Mouse (Mus musculus) erythroblast, adult 5-6 weeks (primary cell): ENCODE results near the gene Bcl9. TPM values are rescaled to one million over a fixed set of nuclear protein-coding genes. Genes with fewer than 3 reads are reported as not detected.
A peak's percentile ranks its signal among the peaks of the same experiment; 100 is the strongest.

Experiments
- ATAC-seq: replicated peaks from 2 replicates; pipeline ENCODE4 v1.8.0; 2016; ENCODE audit warnings: moderate number of reproducible peaks, mild to moderate bottlenecking, moderate TSS enrichment, inconsistent platforms; ENCODE audit not compliant: poor library complexity, low FRiP score, severe bottlenecking
- total RNA-seq, 2 experiments: library from RNA; stranded (forward) in 1 of 2; stranded (reverse) in 1 of 2; fragments of 150-400 nt in 1 of 2; fragments of 200-764, 138-1000 nt in 1 of 2; gene quantifications; 2 replicates each; pipeline versions ENCODE4 v1.2.3 to v1.2.4; 2015 to 2017; ENCODE audit warnings: low replicate concordance in 2 of 2

Bcl9 gene
- total RNA-seq, 2 experiments from 2014 or later: 0.77 to 3.7 TPM

DNA sequence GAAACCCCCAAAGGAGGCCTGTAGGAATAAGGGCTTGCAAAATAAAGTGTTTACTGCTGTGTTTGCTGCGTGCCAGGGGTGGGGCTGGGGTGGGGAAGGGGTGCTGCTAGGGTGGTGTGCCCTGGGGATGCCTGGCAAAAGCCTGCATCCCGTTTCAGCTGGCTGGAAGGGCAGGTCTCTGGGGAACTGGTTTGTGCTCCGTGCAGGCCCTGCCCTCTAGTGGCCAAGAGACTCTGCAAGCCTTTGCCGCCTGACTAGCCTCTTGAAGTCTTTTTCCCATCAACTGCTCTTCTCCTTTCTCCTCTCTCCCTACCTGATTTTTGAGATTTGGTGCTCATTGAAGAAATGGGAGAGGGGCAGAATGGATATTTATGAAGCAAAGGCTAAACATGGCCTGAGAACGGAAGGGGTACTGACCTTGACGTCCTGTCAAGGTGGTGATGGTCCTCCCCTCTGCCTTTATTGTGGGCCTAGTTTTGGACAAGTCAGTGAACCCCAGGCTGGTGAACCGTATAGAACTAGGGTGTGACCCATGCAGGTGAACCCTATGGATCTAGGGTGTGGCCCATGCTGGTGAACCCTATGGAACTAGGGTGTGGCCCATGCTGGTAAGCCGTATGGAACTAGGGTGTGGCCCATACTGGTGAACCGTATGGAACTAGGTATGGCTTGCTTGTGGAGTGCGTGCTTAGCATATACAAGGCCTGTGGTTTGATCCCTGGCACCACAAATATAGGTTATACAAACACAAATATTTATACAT is 112.4 kb downstream of the Bcl9 start:
- no peak for ATAC-seq

DNA sequence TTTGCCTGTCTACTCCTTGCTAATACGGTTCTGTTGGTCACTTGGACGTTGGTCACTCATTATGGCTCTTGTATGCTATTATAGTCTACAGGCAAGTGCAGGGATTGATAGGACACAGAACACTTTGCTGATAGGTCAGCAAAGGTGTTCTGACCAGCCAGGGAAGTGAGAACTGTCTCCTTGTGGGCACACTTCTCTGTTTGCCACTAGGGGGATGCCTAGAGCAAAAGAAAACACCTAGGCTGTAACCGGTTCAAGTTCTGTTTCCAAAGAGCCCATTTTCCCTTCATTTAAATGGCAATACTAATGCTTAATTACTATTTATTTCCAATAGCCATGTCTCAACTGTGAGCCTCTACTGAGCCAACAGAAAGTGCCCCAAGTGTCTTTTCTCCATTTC is 113.9 kb downstream of the Bcl9 start:
- ATAC-seq: no peak

- ATAC-seq: no peak
Measured at GRCm38 (mm10) chr3:97180527-97180926, 117.2 kb downstream of the Bcl9 start.

DNA sequence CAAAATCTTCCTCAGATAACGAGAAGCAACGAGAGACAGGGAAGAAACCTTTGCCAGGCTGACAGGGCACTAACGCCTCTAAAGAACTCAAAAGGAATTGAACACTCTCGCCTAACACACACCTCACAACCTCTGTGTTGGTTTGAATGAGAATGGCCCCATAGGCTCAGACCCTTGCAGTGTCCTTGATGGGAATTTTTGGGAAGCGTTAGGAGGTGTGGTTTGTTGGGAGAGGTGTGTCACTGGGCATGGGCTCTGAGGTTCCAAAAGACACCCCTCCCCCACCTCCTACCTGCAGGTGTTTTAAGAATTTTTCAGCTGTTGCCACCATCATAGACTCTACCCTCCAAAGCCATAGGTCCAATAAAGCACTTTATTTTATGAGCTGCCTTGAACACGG is 118.8 kb downstream of the Bcl9 start:
- ATAC-seq: no peak

DNA sequence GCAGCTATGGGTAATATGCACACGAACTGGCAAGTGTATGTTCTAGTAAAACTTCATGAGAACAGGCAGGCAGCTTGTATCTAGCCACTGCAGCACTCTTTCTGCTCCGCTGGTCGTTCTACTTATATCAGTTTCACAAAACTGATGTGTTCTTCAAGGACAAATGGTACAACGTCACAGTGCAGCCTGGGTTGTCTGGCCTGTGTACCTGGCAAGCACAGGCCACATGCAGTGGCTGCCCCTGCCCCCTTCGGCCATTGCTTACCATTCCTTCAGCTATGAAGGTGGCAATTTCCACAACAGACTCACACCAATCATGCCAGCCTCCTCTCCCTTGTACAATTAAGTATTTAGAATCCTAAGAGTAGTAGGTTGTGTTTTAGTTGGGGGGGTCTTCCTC is 125.1 kb downstream of the Bcl9 start:
- no peak for ATAC-seq

DNA sequence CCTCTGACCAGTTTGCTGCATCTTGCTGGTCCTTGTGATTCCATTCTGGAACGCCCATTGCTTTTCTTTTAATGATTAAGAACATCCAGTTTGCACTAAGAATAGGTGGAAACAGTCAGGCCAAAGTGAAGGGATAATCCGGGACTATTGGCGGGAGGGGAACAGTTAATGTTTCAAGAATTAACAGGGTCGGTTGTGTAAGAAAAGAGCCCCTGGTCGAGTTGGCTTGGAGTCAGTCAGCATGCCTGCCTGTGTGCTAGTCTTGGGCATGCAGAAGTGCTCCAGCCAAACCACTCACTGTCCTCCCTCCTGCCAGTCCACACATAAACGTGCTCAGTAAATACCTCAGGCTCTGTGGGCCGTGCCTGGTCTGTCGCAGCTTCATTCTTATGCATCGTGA is 125.5 kb downstream of the Bcl9 start:
- no peak for ATAC-seq

DNA sequence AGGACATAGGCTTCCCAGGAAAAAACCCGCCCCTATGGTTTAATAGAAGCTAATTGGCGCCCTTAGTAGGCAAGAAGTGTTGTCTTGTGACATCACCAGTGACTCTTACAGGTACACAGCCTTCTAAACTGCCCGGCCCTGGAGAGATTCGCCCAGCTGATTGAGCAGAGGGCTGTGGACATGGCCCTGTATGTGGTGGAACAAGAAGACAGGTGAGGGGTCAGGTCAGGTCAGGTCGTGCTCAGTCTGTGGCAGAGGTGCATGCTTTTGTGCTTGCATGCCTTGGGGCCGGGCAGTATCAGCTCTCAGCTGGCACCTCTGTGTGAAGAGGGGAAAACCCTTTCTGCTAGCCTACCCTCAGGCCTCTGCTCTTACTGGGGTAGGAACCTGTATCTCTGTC is 126.2 kb downstream of the Bcl9 start:
- no peak for ATAC-seq

DNA sequence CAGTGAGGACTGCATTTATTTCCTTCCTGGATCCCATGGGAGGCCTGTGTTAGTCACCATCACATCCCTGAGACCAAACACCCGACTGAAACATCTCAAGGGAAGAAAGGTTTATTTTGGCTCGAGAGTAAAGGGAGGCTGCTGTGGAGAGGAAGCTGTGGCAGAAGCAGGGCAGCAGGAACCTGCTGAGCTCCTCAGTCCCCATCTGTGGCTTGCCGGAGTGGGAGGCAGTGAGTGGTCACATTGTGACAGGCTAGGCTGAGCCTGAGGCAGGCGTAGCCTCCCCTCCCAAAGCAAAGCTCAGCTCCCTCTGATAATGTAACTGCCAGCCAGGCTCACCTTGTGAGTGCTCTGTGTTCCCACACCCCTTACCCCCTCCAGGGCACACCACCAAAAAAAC is 130.6 kb downstream of the Bcl9 start:
- ATAC-seq: no peak

DNA sequence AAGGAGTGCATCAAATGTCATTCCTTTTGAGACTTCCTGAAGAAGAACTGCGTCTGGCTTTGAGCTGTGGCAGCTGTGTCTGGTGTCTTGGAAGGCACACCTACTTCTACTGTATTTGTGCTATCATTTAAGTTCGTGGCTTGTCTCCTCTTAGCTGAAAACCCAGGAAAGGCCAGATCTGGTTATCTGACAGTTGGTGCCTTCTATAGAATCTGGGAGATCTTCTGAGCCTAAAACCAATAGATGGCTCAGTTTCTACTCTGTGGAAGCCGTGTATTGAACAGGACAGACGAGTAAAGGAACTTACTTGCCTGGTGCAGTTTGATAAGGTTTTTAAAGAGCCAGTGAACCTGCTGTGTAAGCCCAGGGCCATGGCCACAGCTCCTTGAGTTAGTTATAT is 133.2 kb downstream of the Bcl9 start:
- ATAC-seq: no peak

DNA sequence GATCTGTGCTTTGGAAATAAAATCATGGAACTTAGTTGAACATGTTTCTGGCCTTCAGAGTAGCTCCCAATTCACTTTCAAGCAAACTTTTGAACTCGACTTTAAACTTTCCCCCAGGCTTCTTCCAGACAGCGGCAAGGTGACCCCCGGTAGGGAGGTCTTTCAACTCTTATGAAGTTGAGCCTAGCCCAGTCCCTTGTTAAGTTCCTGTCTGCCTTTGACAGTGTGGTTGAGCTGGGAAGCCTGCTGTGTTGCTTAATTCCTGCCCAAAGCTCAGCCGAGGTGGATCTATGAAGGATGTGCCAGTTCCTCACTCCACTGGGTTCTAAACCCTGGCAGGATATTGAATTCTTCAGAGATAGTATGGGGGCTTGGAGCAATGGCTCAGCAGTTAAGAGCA is 135.9 kb downstream of the Bcl9 start:
- no peak for ATAC-seq

DNA sequence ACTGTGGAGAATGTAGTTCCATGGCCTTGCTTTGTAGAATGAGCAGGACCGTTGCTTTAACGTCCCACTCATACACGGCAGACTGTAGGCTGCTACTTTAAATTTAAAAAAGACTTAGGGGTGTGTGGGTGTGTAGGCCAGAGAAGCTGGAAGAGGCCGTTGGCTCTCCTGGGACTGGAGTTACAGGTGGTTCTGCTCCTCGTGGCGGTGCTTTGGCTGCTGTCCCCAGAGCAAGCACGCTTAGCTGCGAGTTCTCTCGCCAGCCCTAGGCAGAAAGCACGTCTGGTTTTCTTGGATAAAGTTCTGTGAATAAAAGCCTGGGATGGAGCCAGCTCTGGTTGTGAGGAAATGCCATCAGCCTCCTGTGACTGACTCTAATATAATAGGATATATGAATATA is 136.8 kb downstream of the Bcl9 start:
- no peak for ATAC-seq

GRCm38 (mm10) chr3:97159986-97160385 is 137.7 kb downstream of the Bcl9 start:
- ATAC-seq: no peak

DNA sequence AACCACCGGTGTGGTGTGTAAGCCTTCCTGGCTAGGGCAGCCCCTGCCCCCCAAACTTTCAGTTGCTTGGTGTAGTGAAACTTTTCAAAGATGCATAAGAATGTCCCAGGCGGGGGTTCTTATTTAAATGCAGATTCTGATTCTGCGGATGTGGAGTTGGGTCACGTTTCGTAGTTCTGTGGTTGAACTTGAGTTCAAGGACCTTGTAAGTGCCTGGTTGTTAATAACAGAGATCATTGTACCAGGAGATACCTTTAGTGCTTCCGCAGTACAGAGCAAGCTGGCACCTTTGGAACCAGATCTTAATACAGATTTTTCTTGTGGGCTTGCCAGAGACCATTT is 138.2 kb downstream of the Bcl9 start:
- ATAC-seq: no peak

GRCm38 (mm10) chr3:97158611-97159508 is 138.9 kb downstream of the Bcl9 start, which contains the start of gene Acp6:
Gene Acp6, plus strand, starts transcription at chr3:97158777.
- ATAC-seq: peak; percentile 88

DNA sequence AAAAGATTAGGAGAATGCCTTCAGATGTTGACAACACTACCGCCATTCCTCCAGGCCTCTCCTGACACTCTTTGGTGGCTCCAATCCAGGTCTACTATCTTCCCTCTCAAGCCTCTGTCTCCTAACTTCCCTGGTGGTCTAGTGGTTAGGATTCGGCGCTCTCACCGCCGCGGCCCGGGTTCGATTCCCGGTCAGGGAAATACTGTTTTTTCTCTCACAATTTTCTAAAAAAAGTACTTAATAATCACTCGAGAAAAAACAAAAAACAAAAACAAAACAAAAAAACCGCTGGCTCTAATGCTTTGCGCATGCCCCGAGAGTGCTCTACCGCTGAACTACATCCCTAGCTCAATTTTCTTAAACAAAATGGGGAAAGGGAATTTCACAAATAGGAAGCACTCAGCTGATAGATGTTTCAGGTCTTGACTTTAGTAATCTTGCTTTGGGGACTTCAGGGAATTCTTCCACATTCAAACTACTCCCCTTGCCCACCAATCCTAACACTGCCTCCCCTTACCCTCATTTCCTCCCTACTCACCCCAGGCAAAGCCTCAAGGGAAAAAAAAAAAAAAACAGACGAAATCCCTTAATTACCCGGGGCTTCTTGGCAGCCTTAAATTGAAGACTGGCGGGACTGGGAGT is 139.6 kb downstream of the Bcl9 start:
- no peak for ATAC-seq

- ATAC-seq: no peak
Measured at GRCm38 (mm10) chr3:97157308-97157707, 140.4 kb downstream of the Bcl9 start.

- ATAC-seq: no peak
Measured at GRCm38 (mm10) chr3:97156431-97156830, 141.3 kb downstream of the Bcl9 start.
